Mouse (Mus musculus) kidney, embryonic 14.5 days (tissue): Measurements from ENCODE around the gene Gfod1. TPM values are rescaled to one million over a fixed set of nuclear protein-coding genes. Genes with fewer than 3 reads are reported as not detected.

Experiments used
- ATAC-seq: fragments of 200-750 bp; cut with Nextera tagmentation; 2 replicates; pipeline ENCODE4 v1.8.0; 2017; ENCODE audit warnings: moderate number of reproducible peaks, mild to moderate bottlenecking, moderate TSS enrichment, moderate library complexity; ENCODE audit not compliant: low FRiP score, low TSS enrichment
- H3K27ac ChIP-seq: fragments of 300-500 bp; sonication (generic); 2 replicates; pipeline ENCODE4 v1.5.1; 2014; ENCODE audit warnings: low read depth, mild to moderate bottlenecking, low read length, moderate library complexity, mixed read lengths
- H3K27me3 ChIP-seq: fragments of 300-500 bp; sonication (generic); 2 replicates; pipeline ENCODE4 v1.6.1; 2014; ENCODE audit warnings: mild to moderate bottlenecking, low read length; ENCODE audit not compliant: control insufficient read depth, insufficient read depth
- H3K36me3 ChIP-seq: fragments of 300-500 bp; sonication (generic); 2 replicates; pipeline ENCODE4 v1.6.1; 2014; ENCODE audit warnings: low read length, mixed read lengths; ENCODE audit not compliant: control insufficient read depth, insufficient read depth
- H3K4me1 ChIP-seq: fragments of 300-500 bp; sonication (generic); 2 replicates; pipeline ENCODE4 v1.6.1; 2014; ENCODE audit warnings: low read length, mixed read lengths; ENCODE audit not compliant: control insufficient read depth, insufficient read depth
- H3K4me2 ChIP-seq: fragments of 300-500 bp; sonication (generic); replicated peaks from 2 replicates; pipeline ENCODE4 v1.6.1; 2014; ENCODE audit warnings: low read depth, mild to moderate bottlenecking, low read length
- H3K4me3 ChIP-seq: fragments of 300-500 bp; sonication (generic); 2 replicates; pipeline ENCODE4 v1.5.1; 2014; ENCODE audit warnings: mild to moderate bottlenecking, low read length
- H3K9ac ChIP-seq: fragments of 300-500 bp; sonication (generic); 2 replicates; pipeline ENCODE4 v1.6.1; 2014; ENCODE audit warnings: low read depth, mild to moderate bottlenecking, low read length, moderate library complexity
- H3K9me3 ChIP-seq: fragments of 300-500 bp; sonication (generic); 2 replicates; pipeline ENCODE4 v1.6.1; 2016; ENCODE audit warnings: low read length; ENCODE audit not compliant: control insufficient read depth
- WGBS: fragments of 180-500 bp; shearing (Covaris S2); extraction: QIAGEN DNeasy Blood & Tissue Kit; methylation state at CpG from one replicate; pipeline ENCODE4 v1.1.7; 2014; 5-methylcytosine and 5-hydroxymethylcytosine counted together
- polyA plus RNA-seq: library from polyadenylated mRNA; unstranded; fragments of >200 nt; fragmentation: Nextera tagmentation; extraction: Ambion mirVana; gene quantifications from 2 replicates; pipeline ENCODE4 v1.2.1, GENCODE M21; 2014

Gene Gfod1
- polyA plus RNA-seq, 1 experiment from 2014 or later, result 0.41 TPM

DNA sequence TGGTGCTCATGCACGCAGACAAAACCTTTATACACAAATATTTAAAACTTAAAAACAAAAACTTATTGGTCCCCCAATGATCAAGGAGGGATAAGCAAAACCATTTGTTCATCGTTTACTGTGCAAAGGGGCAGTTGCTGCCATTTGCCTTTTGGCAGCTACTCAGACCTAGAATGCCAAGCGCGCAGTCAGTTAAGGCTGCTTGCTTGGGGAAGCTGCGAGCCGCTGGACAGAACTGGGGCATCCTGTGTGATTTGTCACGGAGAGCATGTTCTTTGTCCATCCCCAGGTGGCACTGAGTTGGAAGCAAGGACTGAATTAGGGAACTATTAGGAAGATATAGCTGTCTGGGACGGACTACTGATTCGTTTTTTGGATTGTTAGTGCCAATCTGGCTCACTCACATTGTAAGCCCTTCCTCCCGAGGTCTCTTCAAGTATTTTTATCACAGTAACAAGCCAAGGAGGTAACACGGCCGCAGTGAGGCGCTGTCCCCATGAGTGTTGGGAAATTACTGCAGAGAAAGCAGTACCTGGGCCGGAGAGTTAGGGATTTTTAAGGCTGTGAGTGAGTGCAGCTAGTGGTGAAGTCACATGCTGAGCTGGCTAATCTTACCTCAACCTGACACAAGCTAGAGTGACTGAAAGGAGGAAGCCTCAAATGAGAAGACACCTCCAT is 131.8 kb downstream of the Gfod1 start:
- Histone ChIP-seq H3K9me3 (no peaks in the 10 kb centered on the region), H3K27me3 (no peaks in the 10 kb centered on the region), H3K27ac (peak overlapping the region; percentile 71; the same call in 1 of the 2 replicates), H3K9ac (peak overlapping the region; percentile 66), H3K36me3 (peaks cover 2% of the 10 kb centered on the region; the same call in 1 of the 2 replicates), H3K4me2 (peak overlapping the region; percentile 79), H3K4me1 (peaks cover 5% of the 10 kb centered on the region), H3K4me3 (peak overlapping the region; percentile 56)
- WGBS, result 29% methylated on average over 14 of the region's 14 CpGs
- ATAC-seq, result no peak; the same call in 1 of the 2 replicates

DNA sequence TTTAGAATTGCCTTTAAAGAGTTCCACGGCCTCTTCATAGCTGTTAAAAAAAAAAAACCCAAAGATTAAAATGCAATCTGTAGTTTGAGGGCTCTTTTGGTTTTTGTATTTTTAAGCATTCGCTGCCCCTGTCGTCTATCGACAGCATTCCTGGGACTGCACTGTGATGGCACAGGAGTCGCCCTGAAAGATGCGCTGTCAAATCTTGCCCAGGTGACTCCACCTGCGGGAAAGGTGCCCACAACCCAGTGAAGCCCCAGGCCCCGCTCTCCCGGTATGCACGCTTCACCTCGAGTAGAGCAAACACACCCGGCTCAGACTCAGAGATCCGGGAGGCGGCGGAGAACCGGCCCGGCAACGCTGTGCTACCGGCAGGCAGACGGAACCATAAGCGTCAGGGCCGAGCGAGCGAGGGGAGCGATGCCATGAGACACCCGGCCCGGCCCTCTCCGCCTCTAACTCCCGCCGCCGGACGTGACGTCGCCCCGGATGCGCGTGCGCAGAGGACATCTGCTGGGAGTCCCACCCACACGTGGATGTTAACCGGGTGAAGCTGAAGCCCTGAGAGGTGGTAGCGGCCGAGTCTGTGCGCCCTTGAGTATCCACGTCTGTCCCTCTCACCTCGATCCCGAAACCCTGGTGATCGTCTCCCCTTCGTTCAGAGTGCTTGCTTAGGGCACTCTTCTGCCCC is 132.8 kb downstream of the Gfod1 start, which contains the start of gene Tbc1d7:
Gene Tbc1d7, minus strand, starts transcription at position 482 of the 691 bp plus-strand sequence.
- Histone ChIP-seq H3K27ac (peak within 1 kb of the TSS; percentile 71), H3K9me3 (no peaks in the 10 kb centered on the region), H3K9ac (peak within 1 kb of the TSS; percentile 66), H3K27me3 (no peaks in the 10 kb centered on the region), H3K4me3 (peak within 1 kb of the TSS; percentile 56), H3K36me3 (peaks cover 2% of the 10 kb centered on the region; the same call in 1 of the 2 replicates), H3K4me1 (peaks cover 5% of the 10 kb centered on the region), H3K4me2 (peak within 1 kb of the TSS; percentile 79)
- peak; percentile 96 for ATAC-seq
- under 1% methylated on average over 48 of the region's 48 CpGs for WGBS

DNA sequence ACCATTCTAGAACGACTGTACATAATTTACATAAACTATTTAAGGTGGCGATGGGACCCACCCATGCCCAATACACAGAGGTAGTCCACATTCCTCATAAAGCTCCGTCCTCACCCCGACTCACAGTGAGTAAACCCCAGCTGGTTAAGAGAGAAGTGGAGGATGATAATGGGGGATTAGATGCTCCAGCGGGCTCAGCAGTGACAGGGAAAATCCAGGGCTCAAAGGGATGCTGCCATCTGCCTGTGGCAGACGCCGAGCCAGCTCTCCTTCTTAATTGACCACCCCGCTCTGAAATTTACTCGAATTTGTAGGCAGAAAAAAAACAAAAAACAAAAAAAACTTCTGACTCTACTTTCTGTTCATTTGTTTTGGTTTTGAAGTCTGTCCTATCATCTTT is 136.3 kb downstream of the Gfod1 start:
- WGBS, result 79% methylated on average over 9 of the region's 9 CpGs
- Histone ChIP-seq H3K9me3 (no peaks in the 10 kb centered on the region), H3K27ac (no peak overlapping the region), H3K4me1 (peaks cover 5% of the 10 kb centered on the region), H3K9ac (no peak overlapping the region), H3K4me2 (no peak overlapping the region), H3K36me3 (peaks cover 15% of the 10 kb centered on the region; the same call in 1 of the 2 replicates), H3K27me3 (no peaks in the 10 kb centered on the region), H3K4me3 (no peak overlapping the region)
- ATAC-seq, result no peak

DNA sequence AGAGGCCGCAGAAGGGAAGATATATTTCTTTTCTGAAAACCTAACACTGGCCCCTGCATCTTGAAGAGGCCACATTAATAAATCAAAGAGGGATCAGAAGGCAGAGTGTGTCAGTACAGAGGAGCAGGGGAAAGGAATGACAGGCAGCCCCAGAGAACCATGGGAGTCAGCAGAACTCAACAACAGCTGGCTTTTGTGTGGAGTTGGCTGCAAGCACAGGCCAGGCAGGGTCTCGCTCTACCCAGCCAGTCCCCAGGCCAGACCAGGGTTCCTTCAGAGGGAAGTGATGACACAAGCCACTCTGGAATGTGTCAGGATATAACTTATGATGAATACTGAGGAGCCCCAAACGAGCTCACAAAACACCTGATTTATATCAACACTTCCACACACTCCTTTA is 144.5 kb downstream of the Gfod1 start:
- no peak overlapping the region for H3K4me2 ChIP-seq

DNA sequence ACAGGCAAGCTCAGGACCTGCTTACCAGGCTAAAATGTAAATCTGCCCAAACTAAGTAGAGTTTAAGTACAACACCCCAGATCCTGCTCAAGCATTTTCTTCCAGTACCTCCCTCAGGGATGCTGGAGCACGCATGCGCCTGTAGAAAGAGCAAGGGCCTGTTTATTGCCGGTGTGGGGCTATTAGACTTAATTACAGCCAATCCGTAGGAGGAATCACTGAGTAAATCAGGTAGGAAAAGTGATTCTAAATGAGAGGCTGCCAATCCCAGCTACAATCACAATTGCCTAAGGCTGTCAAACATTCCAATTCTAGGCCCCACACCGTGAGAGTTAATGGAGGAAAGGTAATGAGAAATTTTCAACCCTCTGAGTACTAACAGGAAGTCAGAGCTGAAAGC is 145.7 kb downstream of the Gfod1 start:
- Histone ChIP-seq H3K27me3 (no peaks in the 10 kb centered on the region), H3K4me1 (peaks cover 14% of the 10 kb centered on the region), H3K36me3 (peaks cover 13% of the 10 kb centered on the region), H3K4me3 (no peak overlapping the region), H3K27ac (peak overlapping the region; percentile 79; the same call in 1 of the 2 replicates), H3K9me3 (no peaks in the 10 kb centered on the region), H3K4me2 (no peak overlapping the region), H3K9ac (no peak overlapping the region)
- 33% methylated on average over 5 of the region's 5 CpGs for whole genome bisulfite sequencing
- no peak for ATAC-seq

More for the DNA sequence above, 144.5 kb downstream of the Gfod1 start:
- peak; percentile 89 for ATAC-seq
- H3K9me3 ChIP-seq, result no peaks in the 10 kb centered on the region
- H3K27ac ChIP-seq, result no peak overlapping the region; the same call in 1 of the 2 replicates
- no peak overlapping the region for H3K9ac ChIP-seq
- no peaks in the 10 kb centered on the region for H3K27me3 ChIP-seq
- WGBS, result 18% methylated on average over 3 of the region's 3 CpGs
- peaks cover 14% of the 10 kb centered on the region for H3K4me1 ChIP-seq
- peaks cover 14% of the 10 kb centered on the region for H3K36me3 ChIP-seq
- no peak overlapping the region for H3K4me3 ChIP-seq

DNA sequence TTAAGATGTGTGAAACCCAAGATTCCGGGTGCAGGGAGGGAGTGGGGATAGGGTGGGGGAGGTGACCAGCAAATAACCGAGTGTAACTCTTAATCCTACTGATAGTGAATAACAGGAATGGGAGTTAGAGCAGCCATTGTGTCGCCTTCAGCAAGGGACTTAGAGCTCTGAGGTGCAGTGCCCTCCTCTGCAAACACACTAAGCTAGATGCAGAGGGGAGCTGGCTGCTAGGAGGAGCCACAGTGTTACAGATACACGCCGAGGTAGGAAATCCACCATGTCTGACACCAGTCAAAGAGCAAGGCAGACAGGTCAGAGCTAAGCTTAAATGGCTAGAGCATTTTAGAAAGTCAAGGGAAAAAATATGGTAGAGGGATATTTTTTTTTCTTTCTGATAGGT is 146.6 kb downstream of the Gfod1 start:
- 31% methylated on average over 5 of the region's 5 CpGs for WGBS
- H3K27ac ChIP-seq, result no peak overlapping the region

DNA sequence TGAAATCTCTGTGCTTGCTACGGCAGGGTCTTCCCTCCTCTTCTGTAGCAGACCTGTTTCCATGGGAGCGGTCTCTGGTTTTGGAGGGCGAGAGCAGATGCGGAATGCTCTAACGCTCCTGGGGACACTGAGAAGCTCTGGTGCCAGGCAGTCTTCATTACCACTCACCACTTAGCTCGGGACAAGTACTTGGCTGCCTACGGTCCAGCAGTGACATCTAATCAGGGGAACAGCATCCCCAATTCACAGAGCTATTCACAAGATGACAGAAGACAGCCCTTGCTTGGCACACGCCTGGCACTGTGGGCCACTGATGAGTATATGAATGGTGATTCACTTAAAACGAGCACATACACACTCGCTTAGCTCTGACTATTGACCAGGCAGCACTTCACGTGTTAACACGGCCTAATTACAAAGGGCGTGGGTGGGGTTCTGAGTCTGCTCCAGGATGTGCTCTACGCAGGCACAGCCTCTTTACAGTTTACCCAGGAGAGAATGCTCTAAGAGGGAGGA is 151.9 kb downstream of the Gfod1 start:
- H3K4me1 ChIP-seq, result peaks cover 9% of the 10 kb centered on the region; the same call in 1 of the 2 replicates

More for the DNA sequence above, 146.6 kb downstream of the Gfod1 start:
- H3K27me3 ChIP-seq, result no peaks in the 10 kb centered on the region
- H3K4me3 ChIP-seq, result no peak overlapping the region
- peaks cover 14% of the 10 kb centered on the region for H3K4me1 ChIP-seq
- H3K9ac ChIP-seq, result no peak overlapping the region
- 0 out of 2 replicates have a peak, but pooled peaks have one; percentile 17 for ATAC-seq
- no peaks in the 10 kb centered on the region for H3K9me3 ChIP-seq
- H3K36me3 ChIP-seq, result peaks cover 11% of the 10 kb centered on the region
- H3K4me2 ChIP-seq, result no peak overlapping the region

DNA sequence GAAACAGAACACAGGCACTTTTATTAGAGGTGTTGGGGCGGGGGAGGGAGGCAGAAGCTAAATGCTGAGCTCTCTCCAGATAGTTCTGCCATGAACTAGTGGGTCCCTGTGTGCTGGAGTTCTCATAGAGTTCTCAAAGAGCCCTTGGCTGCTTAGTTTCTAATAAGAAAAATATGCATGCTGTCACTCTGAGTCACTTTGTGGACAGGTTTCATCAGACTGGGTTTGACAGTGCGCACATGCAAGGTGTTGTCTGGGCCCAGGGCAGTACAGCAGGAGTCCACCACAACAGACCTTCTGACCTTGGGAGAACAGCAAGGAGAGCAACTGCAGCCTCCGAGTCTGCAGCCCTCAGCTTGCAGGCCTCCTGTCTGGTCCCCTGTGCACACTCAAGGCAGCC is 154.3 kb downstream of the Gfod1 start:
- H3K4me2 ChIP-seq, result no peak overlapping the region
- H3K4me3 ChIP-seq, result no peak overlapping the region
- H3K27me3 ChIP-seq, result no peaks in the 10 kb centered on the region
- no peak overlapping the region for H3K9ac ChIP-seq
- peaks cover 11% of the 10 kb centered on the region for H3K36me3 ChIP-seq
- no peak overlapping the region for H3K27ac ChIP-seq
- no peak for ATAC-seq
- peaks cover 17% of the 10 kb centered on the region; the same call in 1 of the 2 replicates for H3K4me1 ChIP-seq
- 75% methylated on average over 3 of the region's 3 CpGs for WGBS
- no peaks in the 10 kb centered on the region for H3K9me3 ChIP-seq

More for the DNA sequence above, 151.9 kb downstream of the Gfod1 start:
- no peaks in the 10 kb centered on the region for H3K9me3 ChIP-seq
- ATAC-seq, result no peak
- H3K36me3 ChIP-seq, result peaks cover 15% of the 10 kb centered on the region
- 85% methylated on average over 14 of the region's 14 CpGs for WGBS
- H3K9ac ChIP-seq, result no peak overlapping the region
- no peaks in the 10 kb centered on the region for H3K27me3 ChIP-seq
- no peak overlapping the region for H3K4me3 ChIP-seq
- no peak overlapping the region for H3K27ac ChIP-seq
- H3K4me2 ChIP-seq, result no peak overlapping the region
